Mouse (Mus musculus) T-cell, adult 2 months (primary cell): ENCODE results near the gene Stip1.
"Not testable (repeated sequence)": the region's sequence is repeated elsewhere in the genome, so short reads cannot be mapped to it uniquely, and the experiment has no call there.

ENCODE experiments used
- DNase-seq: peaks from one replicate; pipeline ENCODE4 v3.0.0; 2022; ENCODE audit warnings: low spot score

Stip1 gene

GRCm38 (mm10) chr19:7064571-7064970 lies 24.8 kb upstream of the Stip1 start:
- peak; percentile 76 for DNase-seq

- no peak for DNase-seq
Measured at GRCm38 (mm10) chr19:7062916-7063315, 23.1 kb upstream of the Stip1 start.

GRCm38 (mm10) chr19:7062110-7062509 lies 22.3 kb upstream of the Stip1 start:
- DNase-seq, result no peak

- DNase-seq, result no peak
Measured at GRCm38 (mm10) chr19:7058541-7058940, 18.8 kb upstream of the Stip1 start.

GRCm38 (mm10) chr19:7057722-7058207 lies 18.0 kb upstream of the Stip1 start:
- DNase-seq, result peak; percentile 41

- DNase-seq, result no peak
Measured at GRCm38 (mm10) chr19:7057126-7057721, 17.5 kb upstream of the Stip1 start.

- DNase-seq, result peak; percentile 80
Measured at GRCm38 (mm10) chr19:7056248-7057087, 16.7 kb upstream of the Stip1 start, which contains the start of gene Macrod1. Gene Macrod1 (plus strand): TSS chr19:7056810.

GRCm38 (mm10) chr19:7055173-7055572 lies 15.4 kb upstream of the Stip1 start:
- DNase-seq, result no peak

GRCm38 (mm10) chr19:7054772-7055171 lies 15.0 kb upstream of the Stip1 start:
- no peak for DNase-seq

GRCm38 (mm10) chr19:7053382-7053781 lies 13.6 kb upstream of the Stip1 start:
- not testable (repeated sequence) for DNase-seq

- DNase-seq, result no peak
Measured at GRCm38 (mm10) chr19:7044706-7045105, 4.9 kb upstream of the Stip1 start.

- DNase-seq, result no peak
Measured at GRCm38 (mm10) chr19:7044279-7044678, 4.5 kb upstream of the Stip1 start.

- DNase-seq, result no peak
Measured at GRCm38 (mm10) chr19:7041171-7041570, 1.4 kb upstream of the Stip1 start.

- peak; percentile 48 for DNase-seq
Measured at GRCm38 (mm10) chr19:7040637-7041130, 917 bp upstream of the Stip1 start.

GRCm38 (mm10) chr19:7039088-7039720 lies 563 bp downstream of the Stip1 start:
- peak; percentile 62 for DNase-seq

- DNase-seq, result no peak
Measured at GRCm38 (mm10) chr19:7034006-7034405, 5.8 kb downstream of the Stip1 start.

- DNase-seq, result no peak
Measured at GRCm38 (mm10) chr19:7029531-7029930, 10.2 kb downstream of the Stip1 start.

- peak; percentile 78 for DNase-seq
Measured at GRCm38 (mm10) chr19:7020224-7020641, 19.5 kb downstream of the Stip1 start.

GRCm38 (mm10) chr19:7019191-7019590 lies 20.6 kb downstream of the Stip1 start, which contains the start of gene Fermt3:
Gene Fermt3 (minus strand): TSS chr19:7019469.
- peak; percentile 87 for DNase-seq

- DNase-seq, result no peak
Measured at GRCm38 (mm10) chr19:7018546-7018945, 21.2 kb downstream of the Stip1 start.

- DNase-seq, result peak; percentile 70
Measured at GRCm38 (mm10) chr19:7017541-7018457, 22.0 kb downstream of the Stip1 start.
